Mouse (Mus musculus) lung, postnatal 36 days (tissue): ENCODE results near the gene Usp7.
"Not testable (repeated sequence)": the region's sequence is repeated elsewhere in the genome, so short reads cannot be mapped to it uniquely, and the experiment has no call there.

ENCODE experiments used
- DNase-seq: peaks from one replicate; pipeline ENCODE4 v3.0.0; 2022; ENCODE audit warnings: mixed read lengths

Gene Usp7

GRCm38 (mm10) chr16:8748175-8748846 lies 43.8 kb downstream of the Usp7 start:
- peak; percentile 59 for DNase-seq

DNA sequence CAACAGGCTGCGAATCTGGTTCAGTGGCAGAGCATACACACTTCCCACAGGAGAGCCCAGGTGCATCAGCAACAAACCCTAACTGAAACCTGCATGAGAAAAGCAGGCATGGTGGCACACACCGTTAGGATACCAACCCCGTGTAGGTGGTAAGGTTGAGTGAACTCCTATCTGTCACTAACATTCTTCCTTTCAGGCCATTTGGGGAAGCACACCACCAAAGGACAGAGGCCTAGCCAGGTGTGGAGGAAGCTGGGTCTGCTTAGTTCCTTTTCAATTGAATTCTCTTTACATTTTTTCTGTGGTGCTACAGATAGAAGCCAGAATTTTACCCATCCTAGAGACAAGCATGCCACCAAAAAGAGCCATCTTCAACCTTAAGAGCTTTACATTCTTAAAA lies 44.3 kb downstream of the Usp7 start:
- no peak for DNase-seq

- DNase-seq = no peak
Observed at GRCm38 (mm10) chr16:8746509-8746908, 45.6 kb downstream of the Usp7 start.

DNA sequence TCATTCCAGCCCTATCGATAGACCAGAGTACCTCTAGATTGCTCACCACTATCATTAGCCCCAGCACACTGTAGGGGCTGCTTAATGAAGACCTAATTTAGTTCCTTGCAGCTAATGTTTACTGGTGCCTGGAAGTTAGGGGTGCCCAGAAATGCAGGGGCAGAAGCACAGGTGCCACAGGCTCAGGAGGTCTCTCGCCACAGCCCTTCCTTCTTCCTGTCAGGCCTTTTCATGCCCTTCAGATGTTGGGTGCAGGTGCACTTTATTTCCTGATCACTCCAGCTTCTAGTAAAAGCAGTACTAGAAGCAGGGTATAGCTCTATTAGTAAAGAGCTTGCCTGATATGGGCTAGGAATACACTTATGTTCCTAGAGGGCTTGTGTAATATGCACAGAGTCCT lies 46.4 kb downstream of the Usp7 start:
- DNase-seq = no peak

DNA sequence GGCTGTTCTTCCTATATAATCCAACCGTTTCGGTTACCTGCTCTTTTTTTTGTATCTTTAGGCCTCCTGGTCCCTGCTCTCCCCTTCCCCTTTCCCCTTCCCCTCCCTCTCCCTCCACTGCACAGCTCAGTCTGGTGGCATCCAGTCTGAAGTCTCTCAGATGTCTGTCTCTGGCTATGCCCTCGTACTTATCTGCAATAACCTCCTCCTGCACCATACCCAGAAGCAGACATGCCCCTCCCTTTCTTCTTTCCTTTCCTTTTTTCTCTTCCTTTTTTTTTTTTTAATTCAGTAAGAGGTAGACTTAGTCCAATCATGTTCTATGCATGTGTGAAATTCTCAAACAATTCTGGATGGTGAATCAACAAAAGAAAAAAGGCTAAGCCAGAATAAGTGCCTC lies 48.1 kb downstream of the Usp7 start:
- DNase-seq = no peak

DNA sequence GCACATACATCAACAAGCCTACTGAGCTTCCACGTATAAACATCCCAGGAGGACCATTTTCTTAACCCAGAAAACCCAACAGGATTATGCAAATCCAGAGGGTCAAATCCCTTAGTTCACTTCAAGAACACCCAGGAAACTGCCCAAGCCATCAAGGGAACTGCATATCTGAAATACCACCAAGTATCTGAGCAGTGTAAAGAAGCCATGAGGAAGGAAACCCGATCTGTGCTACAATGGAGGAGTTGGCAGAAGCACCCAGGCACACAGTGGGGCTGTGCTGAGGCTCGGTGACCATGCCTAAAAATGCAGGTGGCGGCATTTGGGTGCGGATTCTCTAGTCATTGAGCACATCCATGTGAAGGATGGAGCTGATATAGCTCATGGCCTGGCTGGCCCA lies 50.4 kb downstream of the Usp7 start:
- no peak for DNase-seq

- DNase-seq = no peak
Observed at GRCm38 (mm10) chr16:8741110-8741509, 51.0 kb downstream of the Usp7 start.

GRCm38 (mm10) chr16:8738542-8739514 lies 53.3 kb downstream of the Usp7 start:
- DNase-seq = peak; percentile 93

- peak; percentile 28 for DNase-seq
Observed at GRCm38 (mm10) chr16:8737666-8738541, 54.2 kb downstream of the Usp7 start.

GRCm38 (mm10) chr16:8737341-8737665 lies 54.8 kb downstream of the Usp7 start:
- no peak for DNase-seq

- no peak for DNase-seq
Observed at GRCm38 (mm10) chr16:8736757-8737156, 55.4 kb downstream of the Usp7 start.

DNA sequence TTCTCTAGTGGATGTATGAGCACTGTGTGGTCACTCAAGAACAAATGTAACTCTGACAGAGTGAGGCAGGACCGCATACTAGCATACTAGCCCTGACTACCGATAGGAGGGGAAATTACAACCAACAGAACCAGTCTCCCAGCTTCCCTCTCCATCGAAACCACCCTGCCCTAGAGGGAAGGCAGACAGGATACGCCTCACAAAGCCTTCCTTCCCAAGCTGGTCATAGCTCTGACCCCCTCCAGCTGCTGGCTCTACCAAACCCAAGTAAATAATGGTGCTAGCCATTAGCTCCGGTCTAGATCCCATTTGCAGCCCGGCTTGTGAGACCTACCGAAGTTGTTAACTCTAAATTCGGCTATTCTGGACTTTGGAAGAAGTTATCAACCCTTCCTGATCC lies 56.1 kb downstream of the Usp7 start:
- DNase-seq = peak; percentile 26

DNA sequence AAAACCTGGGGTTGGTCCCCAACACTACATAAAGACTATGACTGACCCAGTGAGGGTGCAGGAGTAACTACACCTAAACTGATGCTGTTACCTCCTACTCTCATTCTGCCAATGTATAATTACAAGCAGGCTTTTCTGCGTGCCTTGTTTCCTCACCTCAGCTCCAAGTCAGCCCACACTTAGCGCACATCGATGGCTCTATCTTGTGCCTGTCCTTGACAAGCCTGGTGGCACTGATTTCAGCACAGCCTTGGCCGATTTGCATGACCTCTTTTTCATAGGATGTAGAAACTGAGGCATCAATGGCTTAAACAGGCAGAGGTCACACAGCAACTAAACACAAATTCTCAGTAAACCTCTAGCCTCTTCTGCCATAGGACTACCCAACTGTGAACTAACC lies 57.4 kb downstream of the Usp7 start:
- DNase-seq = no peak

DNA sequence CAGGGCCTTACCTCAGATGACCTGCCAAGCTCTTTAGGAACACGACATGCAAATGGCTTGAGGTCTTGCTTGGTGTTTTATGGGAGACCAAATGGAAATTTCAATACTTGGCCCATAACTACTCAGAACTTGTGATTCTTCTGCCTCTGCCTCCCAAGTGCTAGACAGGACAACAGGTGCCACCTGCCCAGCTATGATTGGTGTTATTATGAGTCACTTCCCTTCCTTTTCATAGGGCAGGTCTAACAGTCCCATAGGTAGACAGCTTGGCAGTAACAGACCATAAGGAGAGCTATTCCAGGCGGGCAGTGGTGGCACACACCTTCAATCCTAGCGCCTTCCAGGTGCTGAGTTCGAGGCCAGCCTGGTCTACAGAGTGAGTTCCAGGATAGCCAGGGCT lies 58.5 kb downstream of the Usp7 start:
- DNase-seq = no peak

GRCm38 (mm10) chr16:8732450-8732849 lies 59.7 kb downstream of the Usp7 start:
- not testable (repeated sequence) for DNase-seq

GRCm38 (mm10) chr16:8731630-8732029 lies 60.5 kb downstream of the Usp7 start:
- DNase-seq = no peak

- no peak for DNase-seq
Observed at GRCm38 (mm10) chr16:8728111-8728748, 63.9 kb downstream of the Usp7 start.

DNA sequence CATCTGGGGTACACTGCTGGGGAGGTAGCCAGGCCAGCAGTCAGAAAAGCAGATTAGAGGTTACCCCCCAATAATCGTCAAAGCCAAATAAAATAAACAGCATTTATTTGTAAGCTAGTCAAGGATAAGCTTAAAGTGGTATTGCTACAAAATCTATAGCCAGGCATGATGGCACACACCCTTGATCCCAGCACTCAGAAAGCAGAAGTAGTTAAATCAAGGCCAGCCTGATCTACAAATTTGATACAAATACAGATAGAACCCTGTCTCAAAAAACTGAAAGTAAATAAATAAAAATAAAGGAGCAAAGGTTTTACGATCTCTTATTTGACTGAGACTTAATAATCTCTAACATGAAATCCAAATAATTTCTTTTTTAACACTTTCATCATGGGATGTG lies 66.3 kb downstream of the Usp7 start:
- DNase-seq = no peak

DNA sequence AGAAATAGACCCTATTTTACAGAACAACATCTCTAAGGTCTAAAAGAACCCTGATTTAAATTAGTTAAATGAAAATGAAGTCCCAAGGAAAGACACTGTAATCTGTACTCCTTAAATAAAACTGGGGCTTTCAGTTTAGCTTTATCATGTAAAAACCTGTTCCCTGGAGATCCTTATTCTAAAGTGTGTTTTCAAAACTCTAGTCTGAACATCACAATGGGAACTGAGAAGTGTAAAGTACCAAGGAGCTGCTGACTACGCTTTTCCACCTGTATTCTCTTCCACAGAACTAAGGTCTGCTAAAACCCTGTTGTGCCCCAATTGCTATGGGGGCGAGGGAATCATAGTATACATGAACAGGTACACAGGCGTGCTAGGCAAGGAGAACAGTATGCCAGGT lies 68.1 kb downstream of the Usp7 start:
- no peak for DNase-seq

- DNase-seq = no peak
Observed at GRCm38 (mm10) chr16:8720447-8720846, 71.7 kb downstream of the Usp7 start.

- peak; percentile 33 for DNase-seq
Observed at GRCm38 (mm10) chr16:8717744-8718143, 74.4 kb downstream of the Usp7 start.

GRCm38 (mm10) chr16:8716300-8716699 lies 75.8 kb downstream of the Usp7 start:
- DNase-seq = no peak
